Mouse (Mus musculus) granulocyte monocyte progenitor cell, adult 5-6 weeks (primary cell): ENCODE results near the gene Kcnd1. TPM values are rescaled to one million over a fixed set of nuclear protein-coding genes. Genes with fewer than 3 reads are reported as not detected.

Experiments used
- ATAC-seq: replicated peaks from 2 replicates; pipeline ENCODE4 v1.8.0; 2016; ENCODE audit warnings: mild to moderate bottlenecking, moderate TSS enrichment, inconsistent platforms; ENCODE audit not compliant: poor library complexity, severe bottlenecking
- total RNA-seq, 2 experiments: library from RNA; stranded (forward) in 1 of 2; stranded (reverse) in 1 of 2; fragments of 200-712, 200-1000 nt in 1 of 2; fragments of >200 nt in 1 of 2; fragmentation: Nextera tagmentation in 1 of 2; gene quantifications; 2 replicates each; pipeline ENCODE4 v1.2.3; 2014 to 2017

Gene Kcnd1
- total RNA-seq, 2 experiments from 2014 or later, result 0.31 to 2.5 TPM

- no peak for ATAC-seq
Measured at GRCm38 (mm10) chrX:7847845-7848244, 25.8 kb downstream of the Kcnd1 start.

GRCm38 (mm10) chrX:7854578-7854977, 32.5 kb downstream of the Kcnd1 start:
- peak; percentile 80 for ATAC-seq

GRCm38 (mm10) chrX:7859191-7859753, 37.2 kb downstream of the Kcnd1 start:
- ATAC-seq, result peak; percentile 44; the same call in 1 of the 2 replicates

- no peak for ATAC-seq
Measured at GRCm38 (mm10) chrX:7863181-7863580, 41.1 kb downstream of the Kcnd1 start.

- peak; percentile 66 for ATAC-seq
Measured at GRCm38 (mm10) chrX:7864551-7864950, 42.5 kb downstream of the Kcnd1 start.

GRCm38 (mm10) chrX:7865343-7865742, 43.3 kb downstream of the Kcnd1 start:
- peak; percentile 55 for ATAC-seq

- ATAC-seq, result peak; percentile 38
Measured at GRCm38 (mm10) chrX:7865786-7866185, 43.7 kb downstream of the Kcnd1 start.

- no peak for ATAC-seq
Measured at GRCm38 (mm10) chrX:7867141-7867540, 45.1 kb downstream of the Kcnd1 start.

- ATAC-seq, result no peak
Measured at GRCm38 (mm10) chrX:7868506-7868905, 46.4 kb downstream of the Kcnd1 start.

GRCm38 (mm10) chrX:7869826-7870225, 47.7 kb downstream of the Kcnd1 start:
- no peak for ATAC-seq

- ATAC-seq, result peak; percentile 89
Measured at GRCm38 (mm10) chrX:7878007-7878419, 55.9 kb downstream of the Kcnd1 start, which contains the start of gene Pim2. Gene Pim2 (plus strand): TSS chrX:7878262.

- 0 out of 2 replicates have a peak, but pooled peaks have one; percentile 9 for ATAC-seq
Measured at GRCm38 (mm10) chrX:7878495-7878894, 56.4 kb downstream of the Kcnd1 start.

- ATAC-seq, result peak; percentile 65
Measured at GRCm38 (mm10) chrX:7879819-7880218, 57.7 kb downstream of the Kcnd1 start.

GRCm38 (mm10) chrX:7883841-7884567, 61.9 kb downstream of the Kcnd1 start, which contains the start of gene Slc35a2:
Gene Slc35a2 (plus strand): TSS chrX:7884028.
- ATAC-seq, result peak; percentile 82

Other genes with a start within 250 kb of the Kcnd1 start
- not detected in 2 replicates for gene Foxp3, start 248.6 kb upstream of the Kcnd1 start, total RNA-seq (2014; fragmentation: Nextera tagmentation)
- gene Foxp3, start 248.6 kb upstream of the Kcnd1 start, total RNA-seq (2017), result not detected in 2 replicates
- 0.30 and 1.8 TPM in 2 replicates for gene Ppp1r3f, start 248.0 kb upstream of the Kcnd1 start, total RNA-seq (2014; fragmentation: Nextera tagmentation)
- gene Ppp1r3f, start 248.0 kb upstream of the Kcnd1 start, total RNA-seq (2017), result 0.26 and 1.6 TPM in 2 replicates
- 37.5 and 38.0 TPM in 2 replicates for gene Ccdc22, start 216.8 kb upstream of the Kcnd1 start, total RNA-seq (2014; fragmentation: Nextera tagmentation)
- gene Ccdc22, start 216.8 kb upstream of the Kcnd1 start, total RNA-seq (2017), result 41.4 and 45.7 TPM in 2 replicates
- 0.53 TPM in 1 of 2 replicates, not detected in the other for gene Cacna1f, start 215.2 kb upstream of the Kcnd1 start, total RNA-seq (2014; fragmentation: Nextera tagmentation)
- gene Cacna1f, start 215.2 kb upstream of the Kcnd1 start, total RNA-seq (2017), result 0.09 and 0.46 TPM in 2 replicates
- gene Syp, start 183.8 kb upstream of the Kcnd1 start, total RNA-seq (2014; fragmentation: Nextera tagmentation), result 0.23 and 0.97 TPM in 2 replicates
- 0.13 TPM in 1 of 2 replicates, not detected in the other for gene Syp, start 183.8 kb upstream of the Kcnd1 start, total RNA-seq (2017)
- gene Prickle3, start 165.0 kb upstream of the Kcnd1 start, total RNA-seq (2014; fragmentation: Nextera tagmentation), result 8.4 and 12.5 TPM in 2 replicates
- 2.6 and 2.7 TPM in 2 replicates for gene Prickle3, start 165.0 kb upstream of the Kcnd1 start, total RNA-seq (2017)
- gene Plp2, start 150.9 kb upstream of the Kcnd1 start, total RNA-seq (2014; fragmentation: Nextera tagmentation), result 51.4 and 73.9 TPM in 2 replicates
- 16.0 and 20.9 TPM in 2 replicates for gene Plp2, start 150.9 kb upstream of the Kcnd1 start, total RNA-seq (2017)
- not detected in 2 replicates for gene Magix, start 141.0 kb upstream of the Kcnd1 start, total RNA-seq (2014; fragmentation: Nextera tagmentation)
- 0.17 TPM in 1 of 2 replicates, not detected in the other for gene Magix, start 141.0 kb upstream of the Kcnd1 start, total RNA-seq (2017)
- gene Gpkow, start 125.2 kb upstream of the Kcnd1 start, total RNA-seq (2014; fragmentation: Nextera tagmentation), result 18.9 and 21.2 TPM in 2 replicates
- gene Gpkow, start 125.2 kb upstream of the Kcnd1 start, total RNA-seq (2017), result 30.4 and 32.7 TPM in 2 replicates
- gene Wdr45, start 108.0 kb upstream of the Kcnd1 start, total RNA-seq (2014; fragmentation: Nextera tagmentation), result 24.1 and 31.2 TPM in 2 replicates
- 22.5 and 27.6 TPM in 2 replicates for gene Wdr45, start 108.0 kb upstream of the Kcnd1 start, total RNA-seq (2017)
- not detected in 2 replicates for gene Gm45208, start 100.0 kb upstream of the Kcnd1 start, total RNA-seq (2014; fragmentation: Nextera tagmentation)
- not detected in 2 replicates for gene Gm45208, start 100.0 kb upstream of the Kcnd1 start, total RNA-seq (2017)
- gene Praf2, start 93.8 kb upstream of the Kcnd1 start, total RNA-seq (2014; fragmentation: Nextera tagmentation), result 4.3 and 16.1 TPM in 2 replicates
- gene Praf2, start 93.8 kb upstream of the Kcnd1 start, total RNA-seq (2017), result 2.8 and 6.2 TPM in 2 replicates
- gene Ccdc120, start 71.4 kb upstream of the Kcnd1 start, total RNA-seq (2014; fragmentation: Nextera tagmentation), result not detected in 2 replicates
- 0.04 and 0.21 TPM in 2 replicates for gene Ccdc120, start 71.4 kb upstream of the Kcnd1 start, total RNA-seq (2017)
- gene Tfe3, start 59.7 kb upstream of the Kcnd1 start, total RNA-seq (2014; fragmentation: Nextera tagmentation), result 17.4 and 27.8 TPM in 2 replicates
- gene Tfe3, start 59.7 kb upstream of the Kcnd1 start, total RNA-seq (2017), result 5.7 and 7.2 TPM in 2 replicates
- gene Gripap1, start 32.5 kb upstream of the Kcnd1 start, total RNA-seq (2014; fragmentation: Nextera tagmentation), result 43.6 and 52.5 TPM in 2 replicates
- 59.7 and 78.0 TPM in 2 replicates for gene Gripap1, start 32.5 kb upstream of the Kcnd1 start, total RNA-seq (2017)
- 44.0 and 47.5 TPM in 2 replicates for gene Otud5, start 19.1 kb downstream of the Kcnd1 start, total RNA-seq (2014; fragmentation: Nextera tagmentation)
- 56.4 and 57.4 TPM in 2 replicates for gene Otud5, start 19.1 kb downstream of the Kcnd1 start, total RNA-seq (2017)
- 6.3 and 7.1 TPM in 2 replicates for gene Pim2, start 56.0 kb downstream of the Kcnd1 start, total RNA-seq (2014; fragmentation: Nextera tagmentation)
- 0.78 and 1.5 TPM in 2 replicates for gene Pim2, start 56.0 kb downstream of the Kcnd1 start, total RNA-seq (2017)
- 18.7 and 35.6 TPM in 2 replicates for gene Slc35a2, start 61.7 kb downstream of the Kcnd1 start, total RNA-seq (2014; fragmentation: Nextera tagmentation)
- 14.6 and 19.6 TPM in 2 replicates for gene Slc35a2, start 61.7 kb downstream of the Kcnd1 start, total RNA-seq (2017)
- gene Pqbp1, start 77.0 kb downstream of the Kcnd1 start, total RNA-seq (2014; fragmentation: Nextera tagmentation), result 53.9 and 80.4 TPM in 2 replicates
- 130 and 144 TPM in 2 replicates for gene Pqbp1, start 77.0 kb downstream of the Kcnd1 start, total RNA-seq (2017)
- 80.9 and 119 TPM in 2 replicates for gene Timm17b, start 77.1 kb downstream of the Kcnd1 start, total RNA-seq (2014; fragmentation: Nextera tagmentation)
- gene Timm17b, start 77.1 kb downstream of the Kcnd1 start, total RNA-seq (2017), result 62.7 and 111 TPM in 2 replicates
- gene Gm10491, start 85.5 kb downstream of the Kcnd1 start, total RNA-seq (2014; fragmentation: Nextera tagmentation), result not detected in 2 replicates
- not detected in 2 replicates for gene Gm10491, start 85.5 kb downstream of the Kcnd1 start, total RNA-seq (2017)
- gene Gm10490, start 87.3 kb downstream of the Kcnd1 start, total RNA-seq (2014; fragmentation: Nextera tagmentation), result not detected in 2 replicates
- not detected in 2 replicates for gene Gm10490, start 87.3 kb downstream of the Kcnd1 start, total RNA-seq (2017)
- gene Pcsk1n, start 97.5 kb downstream of the Kcnd1 start, total RNA-seq (2014; fragmentation: Nextera tagmentation), result not detected in 2 replicates
- not detected in 2 replicates for gene Pcsk1n, start 97.5 kb downstream of the Kcnd1 start, total RNA-seq (2017)
- gene Eras, start 106.3 kb downstream of the Kcnd1 start, total RNA-seq (2014; fragmentation: Nextera tagmentation), result not detected in 2 replicates
- not detected in 2 replicates for gene Eras, start 106.3 kb downstream of the Kcnd1 start, total RNA-seq (2017)
- gene Hdac6, start 125.6 kb downstream of the Kcnd1 start, total RNA-seq (2014; fragmentation: Nextera tagmentation), result 11.5 and 13.5 TPM in 2 replicates
- gene Hdac6, start 125.6 kb downstream of the Kcnd1 start, total RNA-seq (2017), result 7.5 and 8.0 TPM in 2 replicates
- 2.2 and 4.5 TPM in 2 replicates for gene Gata1, start 155.8 kb downstream of the Kcnd1 start, total RNA-seq (2014; fragmentation: Nextera tagmentation)
- 3.6 and 4.2 TPM in 2 replicates for gene Gata1, start 155.8 kb downstream of the Kcnd1 start, total RNA-seq (2017)
- gene Glod5, start 196.2 kb downstream of the Kcnd1 start, total RNA-seq (2014; fragmentation: Nextera tagmentation), result not detected in 2 replicates
- gene Glod5, start 196.2 kb downstream of the Kcnd1 start, total RNA-seq (2017), result not detected in 2 replicates